Mouse (Mus musculus): ENCODE results near the gene Gm10563. TPM values are rescaled to one million over a fixed set of nuclear protein-coding genes. Genes with fewer than 3 reads are reported as not detected.

Gm10563 gene
- polyA plus RNA-seq, 1 experiment: not detected

- TF ChIP-seq GATA1 (IDR thresholded peaks at IDR 0.05; ENCODE audit: low read length): no peak
Observed at GRCm38 (mm10) chr4:155578336-155579125, 66.7 kb downstream of the Gm10563 start.

GRCm38 (mm10) chr4:155577741-155578140, 67.5 kb downstream of the Gm10563 start:
- TF ChIP-seq GATA1 (IDR thresholded peaks at IDR 0.05; ENCODE audit: low read length): no peak

GRCm38 (mm10) chr4:155577132-155577531, 68.1 kb downstream of the Gm10563 start:
- TF ChIP-seq GATA1 (IDR thresholded peaks at IDR 0.05; ENCODE audit: low read length): no peak

- no peak for TF ChIP-seq GATA1 (IDR thresholded peaks at IDR 0.05; ENCODE audit: low read length)
Observed at GRCm38 (mm10) chr4:155575521-155575920, 69.7 kb downstream of the Gm10563 start.

GRCm38 (mm10) chr4:155574931-155575330, 70.3 kb downstream of the Gm10563 start:
- no peak for TF ChIP-seq GATA1 (IDR thresholded peaks at IDR 0.05; ENCODE audit: low read length)

- no peak for TF ChIP-seq GATA1 (IDR thresholded peaks at IDR 0.05; ENCODE audit: low read length)
Observed at GRCm38 (mm10) chr4:155573876-155574275, 71.3 kb downstream of the Gm10563 start.

- TF ChIP-seq GATA1 (IDR thresholded peaks at IDR 0.05; ENCODE audit: low read length): no peak
Observed at GRCm38 (mm10) chr4:155573155-155573554, 72.1 kb downstream of the Gm10563 start.

- no peak for TF ChIP-seq GATA1 (IDR thresholded peaks at IDR 0.05; ENCODE audit: low read length)
Observed at GRCm38 (mm10) chr4:155571442-155571841, 73.8 kb downstream of the Gm10563 start.

GRCm38 (mm10) chr4:155569818-155570217, 75.4 kb downstream of the Gm10563 start:
- TF ChIP-seq GATA1 (IDR thresholded peaks at IDR 0.05; ENCODE audit: low read length): no peak

GRCm38 (mm10) chr4:155568632-155569370, 76.4 kb downstream of the Gm10563 start:
- no peak for TF ChIP-seq GATA1 (IDR thresholded peaks at IDR 0.05; ENCODE audit: low read length)

GRCm38 (mm10) chr4:155568170-155568569, 77.0 kb downstream of the Gm10563 start:
- no peak for TF ChIP-seq GATA1 (IDR thresholded peaks at IDR 0.05; ENCODE audit: low read length)

- no peak for TF ChIP-seq GATA1 (IDR thresholded peaks at IDR 0.05; ENCODE audit: low read length)
Observed at GRCm38 (mm10) chr4:155566555-155566954, 78.7 kb downstream of the Gm10563 start.

Other genes starting within 250 kb of the Gm10563 start
- not detected in 2 replicates for gene Gabrd, start 247.3 kb downstream of the Gm10563 start, polyA plus RNA-seq (2012)
- not detected in 2 replicates for gene Cfap74, start 236.2 kb downstream of the Gm10563 start, polyA plus RNA-seq (2012)
- gene Tmem52, start 176.3 kb downstream of the Gm10563 start, polyA plus RNA-seq (2012): not detected in 2 replicates
- 30.2 and 42.8 TPM in 2 replicates for gene Gnb1, start 154.0 kb downstream of the Gm10563 start, polyA plus RNA-seq (2012)
- 69.0 and 74.8 TPM in 2 replicates for gene Nadk, start 83.0 kb downstream of the Gm10563 start, polyA plus RNA-seq (2012)
- 2.6 TPM in 2 replicates for gene Slc35e2, start 44.0 kb downstream of the Gm10563 start, polyA plus RNA-seq (2012)
- 112 and 114 TPM in 2 replicates for gene Cdk11b, start 20.6 kb downstream of the Gm10563 start, polyA plus RNA-seq (2012)
- 0.08 and 0.09 TPM in 2 replicates for gene Mmp23, start 8.0 kb upstream of the Gm10563 start, polyA plus RNA-seq (2012)
- gene Mib2, start 23.8 kb upstream of the Gm10563 start, polyA plus RNA-seq (2012): 32.9 and 34.2 TPM in 2 replicates
- not detected in 2 replicates for gene Fndc10, start 48.9 kb upstream of the Gm10563 start, polyA plus RNA-seq (2012)
- 50.1 and 52.0 TPM in 2 replicates for gene Ssu72, start 59.4 kb upstream of the Gm10563 start, polyA plus RNA-seq (2012)
- gene Tmem240, start 89.4 kb upstream of the Gm10563 start, polyA plus RNA-seq (2012): 0.73 and 0.79 TPM in 2 replicates
- 83.6 and 88.5 TPM in 2 replicates for gene Atad3a, start 115.7 kb upstream of the Gm10563 start, polyA plus RNA-seq (2012)
- gene Vwa1, start 129.3 kb upstream of the Gm10563 start, polyA plus RNA-seq (2012): 0.16 and 0.17 TPM in 2 replicates
- gene Tmem88b, start 140.5 kb upstream of the Gm10563 start, polyA plus RNA-seq (2012): 0.02 and 0.06 TPM in 2 replicates
- gene Ankrd65, start 145.0 kb upstream of the Gm10563 start, polyA plus RNA-seq (2012): not detected in 2 replicates
- 21.2 and 27.9 TPM in 2 replicates for gene Mrpl20, start 157.5 kb upstream of the Gm10563 start, polyA plus RNA-seq (2012)
- gene Ccnl2, start 167.1 kb upstream of the Gm10563 start, polyA plus RNA-seq (2012): 41.7 and 52.9 TPM in 2 replicates
- 258 and 358 TPM in 2 replicates for gene Aurkaip1, start 185.9 kb upstream of the Gm10563 start, polyA plus RNA-seq (2012)
- gene Mxra8, start 194.3 kb upstream of the Gm10563 start, polyA plus RNA-seq (2012): 0.04 and 0.12 TPM in 2 replicates
- gene Dvl1, start 202.0 kb upstream of the Gm10563 start, polyA plus RNA-seq (2012): 78.6 and 89.0 TPM in 2 replicates
- 0.02 and 0.03 TPM in 2 replicates for gene Tas1r3, start 218.0 kb upstream of the Gm10563 start, polyA plus RNA-seq (2012)
- gene Cptp, start 224.0 kb upstream of the Gm10563 start, polyA plus RNA-seq (2012): 1.7 and 8.0 TPM in 2 replicates
- 22.3 and 26.6 TPM in 2 replicates for gene Ints11, start 224.1 kb upstream of the Gm10563 start, polyA plus RNA-seq (2012)
- gene Pusl1, start 246.4 kb upstream of the Gm10563 start, polyA plus RNA-seq (2012): 266 and 325 TPM in 2 replicates
- gene Acap3, start 246.4 kb upstream of the Gm10563 start, polyA plus RNA-seq (2012): 37.5 and 47.6 TPM in 2 replicates

Data from G1E-ER4 (cell line).